Mouse (Mus musculus): ENCODE data around the gene Nfib.

Nfib gene

DNA sequence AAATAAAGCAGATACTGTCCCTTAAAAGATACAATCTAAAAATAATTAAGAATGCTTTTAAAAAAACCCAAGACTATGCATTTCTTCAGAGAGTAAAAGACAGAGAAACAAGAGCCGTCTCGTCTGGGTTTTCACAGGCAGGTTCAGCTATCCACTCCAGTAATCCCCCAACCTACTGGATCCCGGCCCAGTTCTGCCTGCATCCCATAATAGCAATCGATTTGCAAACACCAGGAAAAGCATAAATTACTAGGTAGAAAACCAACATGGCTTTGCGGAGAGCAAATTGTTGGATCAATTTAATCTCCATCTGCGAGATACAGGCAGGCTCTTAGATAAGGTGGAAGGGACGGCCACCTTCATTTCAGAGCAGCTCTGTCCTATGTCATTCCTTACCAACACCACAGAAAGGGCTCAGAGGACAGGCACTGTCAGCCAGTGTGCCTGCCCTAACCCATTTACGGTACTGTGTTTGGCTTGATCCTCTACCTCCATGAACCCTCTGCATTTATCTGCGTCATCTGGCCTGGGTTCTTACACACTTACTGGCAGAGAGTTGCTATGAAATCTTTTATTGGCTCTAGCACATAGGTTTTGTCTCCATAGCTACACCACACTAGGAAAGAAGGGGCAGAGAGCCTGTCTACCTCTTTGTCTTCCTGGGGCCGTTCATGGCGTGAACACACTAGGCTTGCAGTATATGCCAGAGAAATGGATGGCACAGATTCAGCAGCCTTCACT, 321.4 kb downstream of the Nfib start:
- peak in 1 of 2 experiments; percentile 53 for DNase-seq

- DNase-seq: no peak
These were observed 322.2 kb downstream of the Nfib start for GRCm38 (mm10) chr4:82383346-82383745.

DNA sequence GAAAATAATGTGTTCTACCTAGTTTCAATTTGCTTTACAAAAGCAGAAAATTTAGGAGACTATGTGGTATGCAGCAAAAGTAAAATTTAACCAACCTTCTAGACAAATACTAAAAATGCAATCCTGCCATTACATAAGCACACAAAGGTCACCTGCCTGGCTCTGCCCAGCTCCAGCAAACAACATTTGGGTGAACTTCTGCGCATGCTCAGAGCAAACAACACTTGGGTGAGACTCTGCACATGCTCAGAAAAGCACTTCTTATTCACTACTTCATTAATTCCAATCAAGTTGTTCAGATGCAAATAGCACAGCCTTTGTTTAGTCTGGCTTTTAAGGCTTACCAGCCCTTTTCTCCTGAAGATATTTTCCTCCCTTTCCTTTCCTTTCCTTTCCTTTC, 323.8 kb downstream of the Nfib start:
- peak; percentile 79 to 90 for DNase-seq

DNA sequence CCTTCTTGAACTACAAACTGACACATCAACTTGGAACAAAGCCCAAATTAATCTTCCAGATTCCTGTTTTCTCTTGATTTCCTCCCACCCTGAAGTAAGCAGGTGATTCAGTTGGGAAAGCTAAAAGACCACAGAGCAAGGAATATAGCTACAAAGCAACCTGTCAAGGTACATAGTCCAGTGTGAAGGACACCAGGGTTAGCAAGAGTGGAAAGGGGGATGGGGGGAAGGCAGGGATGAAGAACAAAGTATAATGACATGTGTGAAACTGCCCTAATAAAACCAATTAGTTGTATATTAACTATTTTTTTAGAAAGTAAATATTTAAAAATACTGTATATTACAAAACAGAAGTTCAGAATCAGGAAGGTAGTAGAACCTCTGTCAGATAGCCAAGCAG, 325.0 kb downstream of the Nfib start:
- peak; percentile 70 to 85 for DNase-seq

GRCm38 (mm10) chr4:82378050-82378449, 327.5 kb downstream of the Nfib start:
- no peak for DNase-seq

GRCm38 (mm10) chr4:82377621-82378020, 327.9 kb downstream of the Nfib start:
- no peak for DNase-seq

- no peak for DNase-seq
These were observed 331.0 kb downstream of the Nfib start for GRCm38 (mm10) chr4:82374560-82374959.

GRCm38 (mm10) chr4:82372217-82372616, 333.3 kb downstream of the Nfib start:
- no peak for DNase-seq

GRCm38 (mm10) chr4:82371471-82371870, 334.1 kb downstream of the Nfib start:
- DNase-seq: peak in 1 of 2 experiments; percentile 53

DNA sequence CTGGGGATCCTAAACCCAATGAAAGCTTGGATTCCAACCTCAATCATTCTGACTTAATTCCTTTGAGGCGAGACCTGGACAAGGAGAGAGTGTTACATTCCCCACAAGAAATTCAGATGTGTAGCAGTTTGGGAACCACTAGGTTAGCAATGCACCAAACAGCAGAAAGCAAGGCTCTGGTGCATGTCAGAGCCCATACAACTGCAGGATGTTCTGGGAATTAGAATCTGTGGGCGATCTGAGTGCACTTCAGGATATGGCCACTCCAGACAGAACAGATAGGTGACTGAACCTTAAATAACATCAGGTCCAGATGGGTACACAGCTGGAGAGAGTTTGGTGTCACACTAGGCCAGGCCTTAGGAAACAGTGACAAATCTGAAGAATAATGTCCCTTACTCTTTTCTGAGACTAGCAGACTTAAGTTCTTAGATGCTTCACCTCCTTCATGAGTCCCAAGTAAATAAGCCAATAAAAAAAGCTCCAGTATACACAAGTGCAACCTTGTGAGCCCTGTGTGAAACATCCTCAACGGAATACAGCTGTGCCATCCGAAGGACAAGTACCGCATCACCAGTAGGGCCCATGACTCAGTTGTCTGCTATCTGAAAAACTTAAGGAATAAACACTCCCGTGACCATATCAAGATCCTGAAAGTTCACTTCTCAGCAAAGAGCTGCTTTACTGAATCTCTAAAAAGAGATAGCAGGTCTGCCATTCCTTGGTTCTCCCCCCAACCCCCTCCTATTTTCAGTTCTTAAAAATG, 336.4 kb downstream of the Nfib start:
- DNase-seq: no peak

DNA sequence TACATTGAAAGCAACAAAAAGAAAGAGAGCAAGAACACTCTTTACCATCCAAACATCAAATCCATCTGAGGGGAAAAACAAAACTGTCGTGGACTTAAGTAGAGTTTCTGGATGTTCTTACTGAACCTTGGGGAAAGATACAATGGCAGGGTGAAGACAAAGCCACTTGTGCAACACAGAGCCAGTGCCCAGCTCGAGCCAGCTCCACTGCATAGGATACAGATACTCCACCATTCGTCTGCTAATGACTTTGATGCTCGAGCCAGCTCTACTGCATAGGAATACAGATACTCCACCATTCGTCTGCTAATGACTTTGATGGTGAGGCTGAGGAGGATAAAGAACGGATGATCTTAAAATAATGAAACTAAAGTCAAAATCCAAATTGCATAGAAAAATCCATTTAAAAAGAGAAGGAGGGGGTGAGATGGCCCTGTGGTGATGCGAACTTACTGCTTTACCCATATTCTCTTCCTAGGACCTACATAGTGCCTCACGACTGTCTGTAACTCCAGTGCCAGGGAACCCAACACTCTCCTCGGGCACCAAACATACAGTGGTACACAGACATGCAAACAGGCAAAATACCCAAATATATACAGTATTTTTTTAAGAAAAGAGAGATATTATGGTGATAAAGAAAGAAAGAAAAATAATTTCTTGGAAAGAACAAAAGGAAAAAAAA, 337.3 kb downstream of the Nfib start:
- no peak for DNase-seq

DNA sequence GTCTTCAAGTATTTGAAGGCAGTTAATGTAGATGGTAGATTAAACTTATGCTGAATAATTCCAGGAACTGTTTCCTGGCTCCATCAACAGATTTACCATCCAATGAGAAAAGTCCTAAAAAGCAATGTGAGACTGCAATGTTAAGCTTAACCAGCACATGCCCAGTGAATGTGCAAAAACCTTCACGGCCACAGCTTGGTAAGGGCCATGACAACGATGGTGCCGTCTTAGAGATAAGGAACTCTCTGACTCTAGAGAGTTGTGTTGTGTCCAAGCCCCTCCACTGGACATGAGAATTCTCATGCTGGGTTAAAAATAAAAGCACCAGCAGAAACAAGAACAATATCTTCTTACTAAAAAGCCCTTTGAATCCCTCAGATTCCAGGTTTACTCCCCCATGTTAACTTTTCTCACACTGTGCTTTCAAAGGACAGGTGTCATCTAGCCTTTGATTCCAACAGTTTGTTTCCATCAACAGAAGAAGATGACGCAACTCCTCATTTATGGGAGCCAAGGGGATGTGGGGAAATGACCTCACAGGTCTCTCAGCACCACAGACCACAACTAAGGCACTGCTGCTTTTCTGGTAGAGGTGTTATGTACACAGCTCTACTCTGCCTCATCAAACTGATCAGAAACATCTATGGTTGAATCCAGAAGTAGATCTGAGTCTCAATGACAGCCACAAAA, 340.7 kb downstream of the Nfib start:
- DNase-seq: no peak

GRCm38 (mm10) chr4:82363951-82364350, 341.6 kb downstream of the Nfib start:
- DNase-seq: no peak

DNA sequence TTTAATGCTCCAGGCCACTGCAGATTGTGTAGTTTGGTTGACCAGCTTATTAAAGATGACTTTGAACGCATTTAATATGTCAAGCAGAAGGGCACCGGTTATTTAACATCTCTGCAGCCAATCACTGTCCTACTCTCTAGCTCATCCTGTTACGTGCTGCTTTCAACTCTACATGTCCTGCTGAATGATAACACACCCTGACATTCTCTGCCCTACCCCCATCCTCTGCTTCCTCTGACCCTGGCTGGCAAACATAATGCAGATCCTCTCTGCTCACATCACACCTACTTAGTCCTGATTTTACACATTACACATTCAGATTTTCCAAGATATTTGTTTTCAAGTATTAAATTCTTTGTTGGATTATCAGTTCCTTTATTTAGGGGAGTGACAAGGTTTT, 343.3 kb downstream of the Nfib start:
- DNase-seq: no peak

DNA sequence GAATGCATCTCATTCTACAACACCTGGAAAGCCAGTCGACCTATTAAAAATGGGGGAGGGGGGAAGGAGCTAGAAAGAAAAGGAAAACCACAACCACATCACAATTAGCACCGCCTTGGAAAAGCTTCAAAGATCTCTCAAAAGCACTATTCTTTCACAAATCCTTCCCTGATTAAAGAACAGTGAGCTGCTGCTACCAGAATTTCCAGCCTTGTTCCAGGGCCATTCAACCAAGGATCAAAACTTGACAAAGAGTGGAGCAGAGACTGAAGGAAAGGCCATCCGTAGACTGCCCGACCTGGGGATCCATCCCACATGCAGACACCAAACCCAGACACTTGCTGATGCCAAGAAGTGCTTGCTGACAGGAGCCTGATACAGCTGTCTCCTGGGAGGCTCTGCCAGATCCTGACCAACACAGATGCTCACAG, 345.5 kb downstream of the Nfib start:
- no peak for DNase-seq

GRCm38 (mm10) chr4:82359110-82359509, 346.4 kb downstream of the Nfib start:
- DNase-seq: no peak

DNA sequence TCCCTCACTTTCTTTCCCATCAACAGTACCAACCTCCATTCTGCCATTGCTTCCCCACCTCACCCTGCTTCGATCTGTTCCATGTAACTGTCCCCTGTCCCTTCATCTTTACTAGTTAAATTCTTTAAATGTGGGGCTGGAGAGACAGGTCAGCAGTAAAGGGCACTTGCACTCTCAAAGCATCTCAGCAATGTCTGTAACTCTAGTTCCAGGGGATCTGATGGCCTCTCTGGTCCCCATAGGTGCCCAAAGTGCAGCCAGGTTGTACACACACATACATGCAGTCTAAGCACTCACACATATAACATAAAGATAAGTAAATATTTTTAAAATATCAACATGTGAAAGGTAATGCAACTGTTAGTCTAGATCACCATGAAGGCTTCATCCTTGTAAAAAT, 356.5 kb downstream of the Nfib start:
- DNase-seq: no peak

- DNase-seq: peak; percentile 84 to 88
These were observed 360.8 kb downstream of the Nfib start for GRCm38 (mm10) chr4:82344787-82345186.

DNA sequence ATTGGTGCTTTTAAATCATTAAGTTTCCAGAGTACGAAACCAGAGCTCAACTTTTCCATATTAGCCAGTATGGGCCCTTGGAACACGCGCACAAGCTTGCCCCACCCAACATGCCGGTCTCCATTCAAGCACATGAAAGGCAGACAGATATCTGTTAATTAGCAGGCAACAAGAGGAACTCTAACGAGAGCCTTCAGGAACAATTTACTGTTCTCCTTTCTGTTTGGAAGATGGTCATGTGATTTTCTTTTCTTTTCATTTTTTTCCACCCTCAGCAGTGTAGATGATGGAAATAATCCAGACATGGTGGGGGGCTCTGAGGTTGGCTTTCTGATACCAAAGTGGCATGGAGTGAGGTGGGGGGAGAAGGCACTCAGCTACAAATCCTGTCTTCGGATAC, 361.3 kb downstream of the Nfib start:
- no peak for DNase-seq

GRCm38 (mm10) chr4:82338930-82339329, 366.6 kb downstream of the Nfib start:
- DNase-seq: no peak

- peak; percentile 65 to 77 for DNase-seq
These were observed 367.1 kb downstream of the Nfib start for GRCm38 (mm10) chr4:82338481-82338880.

GRCm38 (mm10) chr4:82336951-82337381, 368.6 kb downstream of the Nfib start:
- no peak for DNase-seq
